ENCODE assay signal across 20 mouse cellular contexts in genomic region chr5:116336191-116336590, GRCm38 (mm10). TPM values are rescaled to one million over a fixed set of nuclear protein-coding genes. Genes with fewer than 3 reads are reported as not detected.
DNase-seq lines count a peak whose midpoint lies in the region; ATAC-seq lines count a peak whose summit lies in the region.
"Had no signal": no experiment of that assay in that cellular context is flagged by ENCODE, and none has a peak within 500 bp of the region (broad histone marks: within the 10 kb centered on the region; RNA-seq: fewer than 3 reads in every experiment).

No protein-coding gene starts in this region.

- no peak for ATAC-seq in embryonic facial prominence, embryonic 11.5 days (replicated peaks; ENCODE audit: insufficient number of reproducible peaks, low FRiP score, low TSS enrichment, low read depth)
- ATAC-seq: lung, postnatal 0 days had no signal

- H3K9ac ChIP-seq in embryonic facial prominence, embryonic 11.5 days (replicated peaks; ENCODE audit: low read length) = no peak overlapping the region
- H3K9ac ChIP-seq: hindbrain, embryonic 12.5 days; liver, embryonic 13.5 days; neural tube, embryonic 13.5 days had no signal

- no peaks in the 10 kb centered on the region for H3K27me3 ChIP-seq in embryonic facial prominence, embryonic 11.5 days (ENCODE audit: control insufficient read depth, insufficient read depth, low read length)
- peaks cover 2% of the 10 kb centered on the region for H3K27me3 ChIP-seq in embryonic facial prominence, embryonic 10.5 days (replicated peaks; ENCODE audit: low read depth, poor library complexity, severe bottlenecking)
- H3K27me3 ChIP-seq in limb, embryonic 10.5 days (ENCODE audit: low read depth, poor library complexity, severe bottlenecking) = no peaks in the 10 kb centered on the region
- H3K27me3 ChIP-seq: hindbrain, embryonic 12.5 days; liver, embryonic 13.5 days; neural tube, embryonic 13.5 days had no signal

- H3K4me3 ChIP-seq in embryonic facial prominence, embryonic 11.5 days (ENCODE audit: low read depth, low read length) = no peak overlapping the region
- no peak overlapping the region for H3K4me3 ChIP-seq in embryonic facial prominence, embryonic 10.5 days
- no peak overlapping the region for H3K4me3 ChIP-seq in limb, embryonic 10.5 days
- H3K4me3 ChIP-seq: hindbrain, embryonic 12.5 days; liver, embryonic 13.5 days; neural tube, embryonic 13.5 days had no signal

- DNase-seq in embryonic facial prominence, embryonic 11.5 days (ENCODE audit: low spot score) = peak; percentile 34
- DNase-seq in embryonic facial prominence, embryonic 10.5 days (ENCODE audit: low spot score) = no peak
- DNase-seq in left cerebral cortex, postnatal 4 days = peak; percentile 19
- DNase-seq in left cerebral cortex, postnatal 25 days (ENCODE audit: low spot score in 2 of 2) = no peak
- DNase-seq in NIH3T3 (ENCODE audit: low read depth) = peak; percentile 21
- no peak for DNase-seq in limb, embryonic 10.5 days (ENCODE audit: low spot score)
- no peak for DNase-seq in thymus, postnatal 10 days (ENCODE audit: low spot score in 2 of 2)
- DNase-seq: adrenal gland, postnatal 10 days; cerebellum, adult 18-20 months; embryo, embryonic 11 days; gastrocnemius, postnatal 25 days; kidney, adult 18-20 months; kidney, postnatal 36 days; liver, embryonic 13.5 days; thymus, postnatal 36 days had no signal

- no peak overlapping the region for H3K27ac ChIP-seq in embryonic facial prominence, embryonic 11.5 days (replicated peaks; ENCODE audit: low read depth, low read length)
- no peak overlapping the region for H3K27ac ChIP-seq in embryonic facial prominence, embryonic 10.5 days (replicated peaks)
- peak overlapping the region; percentile 23; the same call in 1 of the 2 replicates for H3K27ac ChIP-seq in limb, embryonic 10.5 days
- H3K27ac ChIP-seq: hindbrain, embryonic 12.5 days; liver, embryonic 13.5 days; neural tube, embryonic 13.5 days had no signal

- intact Hi-C loops in left cerebral cortex, postnatal 4 days (cut with DNase I) = no loop called here
- intact Hi-C loops in left cerebral cortex, postnatal 25 days (cut with DNase I) = no loop called here

- H3K36me3 ChIP-seq in embryonic facial prominence, embryonic 11.5 days (replicated peaks; ENCODE audit: control insufficient read depth, insufficient read depth, low read depth, low read length) = no peaks in the 10 kb centered on the region
- no peaks in the 10 kb centered on the region for H3K36me3 ChIP-seq in embryonic facial prominence, embryonic 10.5 days (replicated peaks)
- H3K36me3 ChIP-seq in limb, embryonic 10.5 days = no peaks in the 10 kb centered on the region
- H3K36me3 ChIP-seq: hindbrain, embryonic 12.5 days; liver, embryonic 13.5 days; neural tube, embryonic 13.5 days had no signal

- no peak overlapping the region for H3K4me2 ChIP-seq in embryonic facial prominence, embryonic 11.5 days (ENCODE audit: low read depth, low read length)
- H3K4me2 ChIP-seq: hindbrain, embryonic 12.5 days; liver, embryonic 13.5 days; neural tube, embryonic 13.5 days had no signal

- no peaks in the 10 kb centered on the region for H3K9me3 ChIP-seq in embryonic facial prominence, embryonic 11.5 days (replicated peaks; ENCODE audit: control insufficient read depth, low read length)
- no peaks in the 10 kb centered on the region for H3K9me3 ChIP-seq in embryonic facial prominence, embryonic 10.5 days
- H3K9me3 ChIP-seq in limb, embryonic 10.5 days (replicated peaks) = no peaks in the 10 kb centered on the region
- H3K9me3 ChIP-seq: neural tube, embryonic 13.5 days had no signal

- no peaks in the 10 kb centered on the region for H3K4me1 ChIP-seq in embryonic facial prominence, embryonic 11.5 days (ENCODE audit: control insufficient read depth, insufficient read depth, low read length)
- peaks cover 8% of the 10 kb centered on the region for H3K4me1 ChIP-seq in embryonic facial prominence, embryonic 10.5 days
- H3K4me1 ChIP-seq in limb, embryonic 10.5 days = peaks cover 9% of the 10 kb centered on the region; the same call in 1 of the 2 replicates
- H3K4me1 ChIP-seq: liver, embryonic 13.5 days had no signal

RNA-seq across cellular contexts. Expression of gene Ccdc60, which starts 47.4 kb away (rescaled TPM):
- 1.6 and 1.8 TPM in 2 replicates for polyA plus RNA-seq in embryonic facial prominence, embryonic 11.5 days (2014; fragmentation: Nextera tagmentation; extraction: Ambion mirVana)
- polyA plus RNA-seq in embryonic facial prominence, embryonic 10.5 days (2016; fragmentation: Nextera tagmentation; extraction: Ambion mirVana) = 0.59 and 0.60 TPM in 2 replicates
- total RNA-seq in left cerebral cortex, postnatal 4 days (2021) = under 1 TPM; 0.42 to 0.44 TPM
- total RNA-seq in left cerebral cortex, postnatal 25 days (2021) = under 1 TPM; 0.14 to 0.16 TPM
- polyA plus RNA-seq in limb, embryonic 10.5 days (2016; fragmentation: Nextera tagmentation; extraction: Ambion mirVana) = 0.53 and 1.1 TPM in 2 replicates
- total RNA-seq: gastrocnemius, postnatal 25 days; heart, adult 8-10 months; megakaryocyte, adult 5-6 weeks had no signal

Comparison
In these comparisons a context has a peak if more than half of its experiments do, and no peak if none do; other contexts are left out.
1. DNase-seq: peak in embryonic facial prominence, embryonic 11.5 days (single experiment), left cerebral cortex, postnatal 4 days (single experiment) and NIH3T3 (single experiment); none in embryonic facial prominence, embryonic 10.5 days (single experiment), left cerebral cortex, postnatal 25 days (0 of 2), limb, embryonic 10.5 days (single experiment) and thymus, postnatal 10 days (0 of 2).